Comparison of ENCODE assay signal across 22 mouse cellular contexts in the genomic region with DNA sequence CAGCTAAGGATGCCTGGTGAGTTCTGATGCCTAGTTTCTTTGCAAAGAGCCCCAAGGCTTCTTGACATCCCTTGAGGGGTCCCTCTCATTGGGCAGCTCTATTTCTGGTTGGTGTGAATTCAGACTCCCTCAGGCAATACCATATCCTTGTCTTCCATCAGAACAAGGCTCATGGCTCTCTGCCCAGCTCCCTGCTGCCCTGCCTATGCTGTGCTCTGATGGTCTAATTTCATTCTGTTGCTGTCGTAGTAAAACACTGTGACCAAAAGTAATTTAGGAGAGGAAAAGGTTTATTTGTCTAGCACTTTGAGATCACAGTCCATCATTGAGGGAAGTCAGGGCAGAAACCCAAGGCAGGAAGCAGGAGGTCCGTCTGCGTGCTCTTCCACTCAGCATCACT.
DNase-seq lines count a peak whose midpoint lies in the region; ATAC-seq and TF ChIP-seq lines count a peak whose summit lies in the region.
"Had no signal": no experiment of that assay in that cellular context is flagged by ENCODE, and none has a peak within 500 bp of the region (broad histone marks: within the 10 kb centered on the region; RNA-seq: fewer than 3 reads in every experiment).

No protein-coding gene starts in this region.

- H3K9me3 ChIP-seq in hindbrain, postnatal 0 days (ENCODE audit: low read length) = no peaks in the 10 kb centered on the region
- no peaks in the 10 kb centered on the region for H3K9me3 ChIP-seq in hindbrain, embryonic 13.5 days
- no peaks in the 10 kb centered on the region for H3K9me3 ChIP-seq in lung, embryonic 14.5 days (ENCODE audit: low read depth, low read length)
- no peaks in the 10 kb centered on the region for H3K9me3 ChIP-seq in forebrain, embryonic 13.5 days (replicated peaks)
- H3K9me3 ChIP-seq: forebrain, embryonic 15.5 days; hindbrain, embryonic 12.5 days; limb, embryonic 15.5 days; liver, embryonic 15.5 days; stomach, embryonic 15.5 days had no signal

- no peaks in the 10 kb centered on the region for H3K4me1 ChIP-seq in hindbrain, postnatal 0 days (ENCODE audit: insufficient read depth, low read length)
- H3K4me1 ChIP-seq in hindbrain, embryonic 13.5 days (replicated peaks) = peaks cover 11% of the 10 kb centered on the region
- H3K4me1 ChIP-seq in lung, embryonic 14.5 days (ENCODE audit: insufficient read depth) = no peaks in the 10 kb centered on the region
- peaks cover 6% of the 10 kb centered on the region; the same call in 1 of the 2 replicates for H3K4me1 ChIP-seq in forebrain, embryonic 13.5 days
- H3K4me1 ChIP-seq: embryonic facial prominence, embryonic 12.5 days; hindbrain, embryonic 12.5 days; liver, embryonic 15.5 days; megakaryocyte, embryonic 14.5 days; stomach, embryonic 15.5 days had no signal

- H3K27me3 ChIP-seq in hindbrain, postnatal 0 days (ENCODE audit: insufficient read depth, low read length) = no peaks in the 10 kb centered on the region
- no peaks in the 10 kb centered on the region for H3K27me3 ChIP-seq in hindbrain, embryonic 13.5 days
- H3K27me3 ChIP-seq in lung, embryonic 14.5 days (ENCODE audit: insufficient read depth, low read length) = no peaks in the 10 kb centered on the region
- H3K27me3 ChIP-seq in forebrain, embryonic 13.5 days = no peaks in the 10 kb centered on the region
- H3K27me3 ChIP-seq: embryonic facial prominence, embryonic 12.5 days; forebrain, embryonic 15.5 days; hindbrain, embryonic 12.5 days; limb, embryonic 15.5 days; liver, embryonic 15.5 days; stomach, embryonic 15.5 days had no signal

- peak; percentile 59 for DNase-seq in hindbrain, postnatal 0 days (ENCODE audit: low spot score)
- peak; percentile 30 for DNase-seq in lung, embryonic 14.5 days
- DNase-seq in lung, adult 18-20 months = no peak
- DNase-seq in cerebellum, adult 9-11 months = peak; percentile 17
- DNase-seq in kidney, postnatal 4 days = peak; percentile 37 to 53
- DNase-seq: adrenal gland, postnatal 14 days; gastrocnemius, postnatal 25 days; heart, postnatal 10 days; layer of hippocampus, postnatal 36 days; right cerebral cortex, postnatal 25 days; thymus, adult 2 months had no signal

- TF ChIP-seq CTCF in hindbrain, postnatal 0 days (IDR thresholded peaks at IDR 0.05; ENCODE audit: low read depth) = no peak
- no peak for TF ChIP-seq CTCF in lung, embryonic 14.5 days (IDR thresholded peaks at IDR 0.05; ENCODE audit: low read depth)

- no peak overlapping the region for H3K27ac ChIP-seq in hindbrain, postnatal 0 days
- no peak overlapping the region for H3K27ac ChIP-seq in hindbrain, embryonic 13.5 days
- H3K27ac ChIP-seq in lung, embryonic 14.5 days (ENCODE audit: low read depth) = no peak overlapping the region
- no peak overlapping the region for H3K27ac ChIP-seq in forebrain, embryonic 13.5 days
- H3K27ac ChIP-seq: embryonic facial prominence, embryonic 12.5 days; forebrain, embryonic 15.5 days; hindbrain, embryonic 12.5 days; limb, embryonic 15.5 days; liver, embryonic 15.5 days; stomach, embryonic 15.5 days had no signal

- no peak overlapping the region for H3K4me3 ChIP-seq in hindbrain, postnatal 0 days (ENCODE audit: low read length)
- no peak overlapping the region for H3K4me3 ChIP-seq in hindbrain, embryonic 13.5 days
- no peak overlapping the region for H3K4me3 ChIP-seq in lung, embryonic 14.5 days (ENCODE audit: low read depth, low read length)
- no peak overlapping the region for H3K4me3 ChIP-seq in forebrain, embryonic 13.5 days
- H3K4me3 ChIP-seq: embryonic facial prominence, embryonic 12.5 days; forebrain, embryonic 15.5 days; hindbrain, embryonic 12.5 days; limb, embryonic 15.5 days; liver, embryonic 15.5 days; megakaryocyte, embryonic 14.5 days; stomach, embryonic 15.5 days had no signal

- no peak overlapping the region for H3K4me2 ChIP-seq in hindbrain, postnatal 0 days (ENCODE audit: low read depth, low read length)
- no peak overlapping the region for H3K4me2 ChIP-seq in hindbrain, embryonic 13.5 days
- no peak overlapping the region for H3K4me2 ChIP-seq in lung, embryonic 14.5 days
- no peak overlapping the region for H3K4me2 ChIP-seq in forebrain, embryonic 13.5 days
- H3K4me2 ChIP-seq: embryonic facial prominence, embryonic 12.5 days; forebrain, embryonic 15.5 days; heart, embryonic 11.5 days; hindbrain, embryonic 12.5 days; limb, embryonic 15.5 days; liver, embryonic 15.5 days; stomach, embryonic 15.5 days had no signal

- ATAC-seq in hindbrain, postnatal 0 days = no peak
- ATAC-seq in hindbrain, embryonic 13.5 days (ENCODE audit: low FRiP score) = no peak
- no peak for ATAC-seq in lung, embryonic 14.5 days (ENCODE audit: insufficient read depth)
- ATAC-seq in forebrain, embryonic 13.5 days = no peak
- ATAC-seq: forebrain, embryonic 15.5 days; midbrain, embryonic 16.5 days had no signal

- no peak overlapping the region for H3K9ac ChIP-seq in hindbrain, postnatal 0 days (replicated peaks; ENCODE audit: low read length)
- H3K9ac ChIP-seq in hindbrain, embryonic 13.5 days = no peak overlapping the region
- no peak overlapping the region for H3K9ac ChIP-seq in lung, embryonic 14.5 days
- no peak overlapping the region for H3K9ac ChIP-seq in forebrain, embryonic 13.5 days
- H3K9ac ChIP-seq: embryonic facial prominence, embryonic 12.5 days; forebrain, embryonic 15.5 days; hindbrain, embryonic 12.5 days; limb, embryonic 15.5 days; liver, embryonic 15.5 days; stomach, embryonic 15.5 days had no signal

- no peaks in the 10 kb centered on the region for H3K36me3 ChIP-seq in hindbrain, postnatal 0 days (ENCODE audit: insufficient read depth, low read length)
- no peaks in the 10 kb centered on the region for H3K36me3 ChIP-seq in hindbrain, embryonic 13.5 days
- H3K36me3 ChIP-seq in lung, embryonic 14.5 days (ENCODE audit: insufficient read depth) = no peaks in the 10 kb centered on the region
- no peaks in the 10 kb centered on the region for H3K36me3 ChIP-seq in forebrain, embryonic 13.5 days (ENCODE audit: poor library complexity, severe bottlenecking)
- H3K36me3 ChIP-seq: embryonic facial prominence, embryonic 12.5 days; forebrain, embryonic 15.5 days; hindbrain, embryonic 12.5 days; limb, embryonic 15.5 days; liver, embryonic 15.5 days; stomach, embryonic 15.5 days had no signal

- 27% methylated on average over 3 of the region's 3 CpGs for WGBS in hindbrain, postnatal 0 days
- 59% methylated on average over 3 of the region's 3 CpGs for WGBS in hindbrain, embryonic 13.5 days
- WGBS in lung, embryonic 14.5 days = 35% methylated on average over 3 of the region's 3 CpGs
- 70% methylated on average over 3 of the region's 3 CpGs for WGBS in forebrain, embryonic 13.5 days

Comparison
In these comparisons a context has a peak if more than half of its experiments do, and no peak if none do; other contexts are left out.
1. DNase-seq: peak in hindbrain, postnatal 0 days (single experiment), lung, embryonic 14.5 days (single experiment), cerebellum, adult 9-11 months (single experiment) and kidney, postnatal 4 days (2 of 2); none in lung, adult 18-20 months (0 of 2).